Mouse (Mus musculus) small intestine, adult 2 months (tissue): Measurements from ENCODE around the gene Utp4.

ENCODE experiments used
- CTCF ChIP-seq: fragments of 200-500 bp; IDR thresholded peaks from 2 replicates; pipeline ENCODE4 v1.5.1; 2012; ENCODE audit warnings: low read depth, mild to moderate bottlenecking, control low read depth, inconsistent platforms, low read length, moderate library complexity, mixed read lengths; ENCODE audit not compliant: insufficient replicate concordance, insufficient read length; ENCODE audit errors: extremely low read depth
- POLR2A ChIP-seq: fragments of 200-500 bp; IDR thresholded peaks from 2 replicates; pipeline ENCODE4 v1.6.1; 2012; ENCODE audit warnings: low read depth, mild to moderate bottlenecking, control low read depth, inconsistent platforms, low read length, moderate library complexity

- no peak for TF ChIP-seq CTCF
- TF ChIP-seq POLR2A, result no peak
Observed at GRCm38 (mm10) chr8:106854534-106855241, 38.7 kb upstream of the Utp4 start.
